Mouse (Mus musculus) megakaryocyte, adult 5-6 weeks (primary cell): ENCODE data around the gene Tm9sf1. TPM values are rescaled to one million over a fixed set of nuclear protein-coding genes. Genes with fewer than 3 reads are reported as not detected.
A peak's percentile ranks its signal among the peaks of the same experiment; 100 is the strongest.

ENCODE experiments used
- ATAC-seq: 2 replicates; pipeline ENCODE4 v1.8.0; 2016; ENCODE audit warnings: mild to moderate bottlenecking, inconsistent platforms; ENCODE audit not compliant: poor library complexity, severe bottlenecking
- total RNA-seq, 2 experiments: library from RNA; stranded (forward) in 1 of 2; stranded (reverse) in 1 of 2; fragments of 153-499, 151-499 nt in 1 of 2; fragments of 221-1000, 200-1000 nt in 1 of 2; gene quantifications; 2 replicates each; pipeline versions ENCODE4 v1.2.3 to v1.2.4; 2015 to 2017

Gene Tm9sf1
- total RNA-seq, 2 experiments from 2014 or later = 41.1 to 50.8 TPM

- ATAC-seq = peak; percentile 99
These were observed 8.0 kb downstream of the Tm9sf1 start, which contains the start of gene Ipo4 for GRCm38 (mm10) chr14:55635523-55636007. TSS of gene Ipo4 (minus strand) at chr14:55635957.

GRCm38 (mm10) chr14:55634874-55635522 is 8.6 kb downstream of the Tm9sf1 start:
- ATAC-seq = no peak

GRCm38 (mm10) chr14:55629312-55629711 is 14.3 kb downstream of the Tm9sf1 start:
- ATAC-seq = peak; percentile 90

- no peak for ATAC-seq
These were observed 15.4 kb downstream of the Tm9sf1 start for GRCm38 (mm10) chr14:55628077-55628827.

GRCm38 (mm10) chr14:55618486-55619195 is 25.0 kb downstream of the Tm9sf1 start:
- peak; percentile 70 for ATAC-seq

GRCm38 (mm10) chr14:55617822-55618221 is 25.8 kb downstream of the Tm9sf1 start, which contains the start of gene Rec8:
TSS of gene Rec8 (plus strand) at chr14:55618037.
- peak; percentile 60 for ATAC-seq

GRCm38 (mm10) chr14:55616844-55617243 is 26.8 kb downstream of the Tm9sf1 start:
- ATAC-seq = no peak

- no peak for ATAC-seq
These were observed 27.7 kb downstream of the Tm9sf1 start for GRCm38 (mm10) chr14:55615876-55616275.

GRCm38 (mm10) chr14:55614565-55615178 is 28.9 kb downstream of the Tm9sf1 start:
- ATAC-seq = no peak

- ATAC-seq = no peak
These were observed 30.3 kb downstream of the Tm9sf1 start for GRCm38 (mm10) chr14:55613346-55613745.

GRCm38 (mm10) chr14:55608339-55608738 is 35.3 kb downstream of the Tm9sf1 start:
- ATAC-seq = no peak

- ATAC-seq = no peak
These were observed 37.7 kb downstream of the Tm9sf1 start for GRCm38 (mm10) chr14:55605743-55606459.

- no peak for ATAC-seq
These were observed 38.8 kb downstream of the Tm9sf1 start for GRCm38 (mm10) chr14:55604823-55605222.

- ATAC-seq = peak; percentile 93
These were observed 39.7 kb downstream of the Tm9sf1 start for GRCm38 (mm10) chr14:55603633-55604576.

- ATAC-seq = no peak
These were observed 40.4 kb downstream of the Tm9sf1 start, which contains the start of gene Irf9 for GRCm38 (mm10) chr14:55603271-55603632. TSS of gene Irf9 (plus strand) at chr14:55603571.

GRCm38 (mm10) chr14:55598521-55599390 is 44.9 kb downstream of the Tm9sf1 start:
- no peak for ATAC-seq

GRCm38 (mm10) chr14:55596036-55596690 is 47.4 kb downstream of the Tm9sf1 start:
- ATAC-seq = no peak

- no peak for ATAC-seq
These were observed 51.4 kb downstream of the Tm9sf1 start for GRCm38 (mm10) chr14:55592226-55592625.
